Mouse (Mus musculus) thymus, postnatal 10 days (tissue): ENCODE data around the gene Pstpip1.
A peak's percentile ranks its signal among the peaks of the same experiment; 100 is the strongest.

Experiments used
- DNase-seq, 2 experiments: peaks; one replicate each; pipeline ENCODE4 v3.0.0; 2021; ENCODE audit warnings: low spot score in 2 of 2

Pstpip1 gene

GRCm38 (mm10) chr9:56106274-56107072, 16.7 kb downstream of the Pstpip1 start:
- no peak for DNase-seq

GRCm38 (mm10) chr9:56107527-56107926, 17.8 kb downstream of the Pstpip1 start:
- DNase-seq, result no peak

- no peak for DNase-seq
Measured at GRCm38 (mm10) chr9:56108174-56108573, 18.4 kb downstream of the Pstpip1 start.

- DNase-seq, result no peak
Measured at GRCm38 (mm10) chr9:56118091-56118490, 28.3 kb downstream of the Pstpip1 start.

- DNase-seq, result peak; percentile 28 to 76
Measured at GRCm38 (mm10) chr9:56118582-56118981, 28.8 kb downstream of the Pstpip1 start.

GRCm38 (mm10) chr9:56119651-56120050, 29.9 kb downstream of the Pstpip1 start:
- no peak for DNase-seq

GRCm38 (mm10) chr9:56121097-56121496, 31.3 kb downstream of the Pstpip1 start:
- DNase-seq, result peak in 1 of 2 experiments; percentile 33

GRCm38 (mm10) chr9:56122973-56123372, 33.2 kb downstream of the Pstpip1 start:
- DNase-seq, result no peak

GRCm38 (mm10) chr9:56123613-56124012, 33.9 kb downstream of the Pstpip1 start:
- no peak for DNase-seq

GRCm38 (mm10) chr9:56124561-56124960, 34.8 kb downstream of the Pstpip1 start:
- DNase-seq, result no peak

GRCm38 (mm10) chr9:56126453-56127173, 36.9 kb downstream of the Pstpip1 start:
- DNase-seq, result no peak

GRCm38 (mm10) chr9:56128331-56128730, 38.6 kb downstream of the Pstpip1 start:
- no peak for DNase-seq

GRCm38 (mm10) chr9:56129951-56130350, 40.2 kb downstream of the Pstpip1 start:
- no peak for DNase-seq

- no peak for DNase-seq
Measured at GRCm38 (mm10) chr9:56130536-56130935, 40.8 kb downstream of the Pstpip1 start.

- DNase-seq, result no peak
Measured at GRCm38 (mm10) chr9:56131813-56132525, 42.2 kb downstream of the Pstpip1 start.

GRCm38 (mm10) chr9:56133970-56134369, 44.2 kb downstream of the Pstpip1 start:
- no peak for DNase-seq

- no peak for DNase-seq
Measured at GRCm38 (mm10) chr9:56134614-56135013, 44.9 kb downstream of the Pstpip1 start.

- DNase-seq, result no peak
Measured at GRCm38 (mm10) chr9:56135590-56136197, 45.9 kb downstream of the Pstpip1 start.

GRCm38 (mm10) chr9:56141776-56142175, 52.0 kb downstream of the Pstpip1 start:
- DNase-seq, result no peak

GRCm38 (mm10) chr9:56144366-56145003, 54.7 kb downstream of the Pstpip1 start:
- no peak for DNase-seq

- peak; percentile 47 to 48 for DNase-seq
Measured at GRCm38 (mm10) chr9:56146326-56146923, 56.7 kb downstream of the Pstpip1 start.
